7 mouse cellular contexts compared by ENCODE assay signal in the genomic region with DNA sequence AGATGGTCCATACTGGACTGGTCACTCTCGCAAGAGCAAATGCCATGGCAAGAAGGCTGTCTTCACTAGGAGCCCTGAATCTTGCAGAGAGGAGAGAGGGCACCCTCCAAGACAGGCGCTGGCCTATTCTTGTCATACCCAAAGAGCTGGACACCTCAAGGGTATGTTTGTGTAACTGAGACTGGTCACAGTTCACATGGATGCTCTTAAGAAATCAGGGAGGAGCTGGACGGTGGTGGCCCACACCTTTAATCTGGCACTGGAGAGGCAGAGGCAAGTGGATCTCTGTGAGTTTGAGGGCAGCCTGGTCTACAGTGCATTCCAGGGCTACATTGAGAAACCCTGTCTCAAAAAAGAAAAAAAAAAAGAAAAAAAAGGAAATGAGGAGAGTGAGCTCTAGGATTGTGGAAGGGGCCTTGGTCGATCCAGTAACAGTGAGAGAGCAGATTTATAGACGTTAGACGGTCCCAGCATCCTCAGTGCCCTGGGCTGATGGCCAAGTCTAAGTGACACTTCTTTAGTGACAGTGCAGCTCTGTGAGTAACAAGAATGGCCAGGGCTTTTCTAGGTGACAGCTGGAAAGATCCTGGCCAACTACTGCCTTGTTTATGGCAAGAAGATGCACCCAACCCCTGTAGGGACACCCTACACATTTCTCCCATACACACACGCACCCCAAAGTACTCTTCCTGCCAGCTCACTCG. TPM values are rescaled to one million over a fixed set of nuclear protein-coding genes. Genes with fewer than 3 reads are reported as not detected.
DNase-seq lines count a peak whose midpoint lies in the region; ATAC-seq and TF ChIP-seq lines count a peak whose summit lies in the region.

No protein-coding gene starts in this region.

- H3K36me3 ChIP-seq in testis, adult 2 months (ENCODE audit: control insufficient read depth, insufficient read depth, low read length) = no peaks in the 10 kb centered on the region
- no peaks in the 10 kb centered on the region for H3K36me3 ChIP-seq in embryonic facial prominence, embryonic 14.5 days (ENCODE audit: control insufficient read depth, insufficient read depth, low read length)
- no peaks in the 10 kb centered on the region for H3K36me3 ChIP-seq in intestine, embryonic 16.5 days (ENCODE audit: control insufficient read depth, insufficient read depth, low read length)
- no peaks in the 10 kb centered on the region for H3K36me3 ChIP-seq in midbrain, embryonic 12.5 days

- no peaks in the 10 kb centered on the region for H3K27me3 ChIP-seq in testis, adult 2 months (ENCODE audit: control insufficient read depth, insufficient read depth, low read length)
- no peaks in the 10 kb centered on the region for H3K27me3 ChIP-seq in embryonic facial prominence, embryonic 14.5 days (replicated peaks; ENCODE audit: control insufficient read depth, insufficient read depth, low read length)
- no peaks in the 10 kb centered on the region for H3K27me3 ChIP-seq in intestine, embryonic 16.5 days (replicated peaks; ENCODE audit: control insufficient read depth, insufficient read depth, low read length)
- no peaks in the 10 kb centered on the region for H3K27me3 ChIP-seq in midbrain, embryonic 12.5 days

- H3K4me1 ChIP-seq in testis, adult 2 months (ENCODE audit: control insufficient read depth, insufficient read depth, low read length) = peaks cover 15% of the 10 kb centered on the region
- H3K4me1 ChIP-seq in embryonic facial prominence, embryonic 14.5 days (ENCODE audit: control insufficient read depth, insufficient read depth, low read length) = peaks cover 25% of the 10 kb centered on the region
- H3K4me1 ChIP-seq in intestine, embryonic 16.5 days (ENCODE audit: control insufficient read depth, insufficient read depth, low read length) = peaks cover 41% of the 10 kb centered on the region
- H3K4me1 ChIP-seq in midbrain, embryonic 12.5 days = peaks cover 28% of the 10 kb centered on the region

- no peak for ATAC-seq in embryonic facial prominence, embryonic 14.5 days (ENCODE audit: low read depth)
- ATAC-seq in intestine, embryonic 16.5 days = no peak
- no peak for ATAC-seq in midbrain, embryonic 12.5 days (ENCODE audit: low FRiP score, low read depth)

- H3K4me2 ChIP-seq in embryonic facial prominence, embryonic 14.5 days (ENCODE audit: low read depth, low read length) = peak overlapping the region; percentile 90
- peak overlapping the region; percentile 92 for H3K4me2 ChIP-seq in intestine, embryonic 16.5 days (ENCODE audit: low read depth, low read length)
- peak overlapping the region; percentile 74 for H3K4me2 ChIP-seq in midbrain, embryonic 12.5 days (replicated peaks)

- no peak for TF ChIP-seq POLR2A in testis, adult 2 months (IDR thresholded peaks at IDR 0.05; ENCODE audit: control insufficient read depth, low read depth, low read length)

- H3K9me3 ChIP-seq in embryonic facial prominence, embryonic 14.5 days (ENCODE audit: control insufficient read depth, low read length) = no peaks in the 10 kb centered on the region
- H3K9me3 ChIP-seq in intestine, embryonic 16.5 days (ENCODE audit: control insufficient read depth, low read length) = no peaks in the 10 kb centered on the region
- no peaks in the 10 kb centered on the region for H3K9me3 ChIP-seq in midbrain, embryonic 12.5 days

- peak overlapping the region; percentile 5 for H3K27ac ChIP-seq in testis, adult 2 months (ENCODE audit: control insufficient read depth, insufficient read depth, low read depth, low read length)
- no peak overlapping the region for H3K27ac ChIP-seq in embryonic facial prominence, embryonic 14.5 days (replicated peaks; ENCODE audit: low read depth, low read length)
- peak overlapping the region; percentile 67; the same call in 1 of the 2 replicates for H3K27ac ChIP-seq in intestine, embryonic 16.5 days (ENCODE audit: low read length)
- no peak overlapping the region for H3K27ac ChIP-seq in midbrain, embryonic 12.5 days (replicated peaks)

- peak overlapping the region; percentile 86 for H3K4me3 ChIP-seq in testis, adult 2 months (ENCODE audit: control insufficient read depth, low read depth, low read length)
- peak overlapping the region; percentile 93 for H3K4me3 ChIP-seq in embryonic facial prominence, embryonic 14.5 days (ENCODE audit: low read depth, low read length)
- H3K4me3 ChIP-seq in intestine, embryonic 16.5 days (ENCODE audit: low read length) = peak overlapping the region; percentile 71
- peak overlapping the region; percentile 79 for H3K4me3 ChIP-seq in midbrain, embryonic 12.5 days

- no peak for DNase-seq in testis, postnatal 14 days (ENCODE audit: low spot score)
- DNase-seq in embryonic facial prominence, embryonic 14.5 days (ENCODE audit: low spot score) = no peak
- no peak for DNase-seq in ovary, adult 18-20 months (ENCODE audit: low spot score)
- no peak for DNase-seq in urinary bladder, postnatal 14 days (ENCODE audit: low spot score)

- 52% methylated on average over 8 of the region's 8 CpGs for WGBS in embryonic facial prominence, embryonic 14.5 days
- WGBS in intestine, embryonic 16.5 days = 42% methylated on average over 8 of the region's 8 CpGs
- 61% methylated on average over 8 of the region's 8 CpGs for WGBS in midbrain, embryonic 12.5 days

- H3K9ac ChIP-seq in embryonic facial prominence, embryonic 14.5 days (ENCODE audit: low read depth, low read length) = peak overlapping the region; percentile 90
- peak overlapping the region; percentile 78 for H3K9ac ChIP-seq in intestine, embryonic 16.5 days (ENCODE audit: low read depth, low read length)
- peak overlapping the region; percentile 87 for H3K9ac ChIP-seq in midbrain, embryonic 12.5 days (replicated peaks)

- no peak for TF ChIP-seq CTCF in testis, adult 2 months (IDR thresholded peaks at IDR 0.05; ENCODE audit: control insufficient read depth, insufficient read depth, insufficient replicate concordance, low read depth, low read length)

RNA-seq across cellular contexts. Expression of gene Cyb5r3, which starts 1.3 kb away (rescaled TPM):
- 53.1 and 64.0 TPM in 2 replicates for polyA plus RNA-seq in testis, adult 2 months (2012; rRNA removed)
- 125 and 126 TPM in 2 replicates for polyA plus RNA-seq in embryonic facial prominence, embryonic 14.5 days (2014; fragmentation: Nextera tagmentation; extraction: Ambion mirVana)
- 283 and 299 TPM in 2 replicates for polyA plus RNA-seq in intestine, embryonic 16.5 days (2015; fragmentation: Nextera tagmentation; extraction: Ambion mirVana)
- polyA plus RNA-seq in midbrain, embryonic 12.5 days (2016; fragmentation: Nextera tagmentation; extraction: Ambion mirVana) = 139 and 148 TPM in 2 replicates

RNA-seq across cellular contexts. Expression of gene Poldip3, which starts 21.9 kb away (rescaled TPM):
- 45.2 TPM in 2 replicates for polyA plus RNA-seq in testis, adult 2 months (2012; rRNA removed)
- 126 and 151 TPM in 2 replicates for polyA plus RNA-seq in embryonic facial prominence, embryonic 14.5 days (2014; fragmentation: Nextera tagmentation; extraction: Ambion mirVana)
- polyA plus RNA-seq in intestine, embryonic 16.5 days (2015; fragmentation: Nextera tagmentation; extraction: Ambion mirVana) = 104 and 106 TPM in 2 replicates
- polyA plus RNA-seq in midbrain, embryonic 12.5 days (2016; fragmentation: Nextera tagmentation; extraction: Ambion mirVana) = 183 and 185 TPM in 2 replicates

RNA-seq across cellular contexts. Expression of gene Rrp7a, which starts 48.5 kb away (rescaled TPM):
- 109 and 137 TPM in 2 replicates for polyA plus RNA-seq in testis, adult 2 months (2012; rRNA removed)
- polyA plus RNA-seq in embryonic facial prominence, embryonic 14.5 days (2014; fragmentation: Nextera tagmentation; extraction: Ambion mirVana) = 61.6 and 63.0 TPM in 2 replicates
- polyA plus RNA-seq in intestine, embryonic 16.5 days (2015; fragmentation: Nextera tagmentation; extraction: Ambion mirVana) = 69.4 and 75.4 TPM in 2 replicates
- 64.6 and 73.9 TPM in 2 replicates for polyA plus RNA-seq in midbrain, embryonic 12.5 days (2016; fragmentation: Nextera tagmentation; extraction: Ambion mirVana)

Comparison
In these comparisons a context has a peak if more than half of its experiments do, and no peak if none do; other contexts are left out.
1. H3K27ac ChIP-seq: peak in testis, adult 2 months (single experiment) and intestine, embryonic 16.5 days (single experiment); none in embryonic facial prominence, embryonic 14.5 days (single experiment) and midbrain, embryonic 12.5 days (single experiment).
2. Peak in every context shown above with its lines, with median percentiles within 50 percentile points of each other: H3K4me3 ChIP-seq, H3K4me2 ChIP-seq and H3K9ac ChIP-seq.